Mouse (Mus musculus) layer of hippocampus, adult 9-10 months (tissue): ENCODE results near the gene Rrm2.

Source experiments
- DNase-seq: peaks from one replicate; pipeline ENCODE4 v3.0.0; 2022; ENCODE audit warnings: low spot score

Rrm2 gene

DNA sequence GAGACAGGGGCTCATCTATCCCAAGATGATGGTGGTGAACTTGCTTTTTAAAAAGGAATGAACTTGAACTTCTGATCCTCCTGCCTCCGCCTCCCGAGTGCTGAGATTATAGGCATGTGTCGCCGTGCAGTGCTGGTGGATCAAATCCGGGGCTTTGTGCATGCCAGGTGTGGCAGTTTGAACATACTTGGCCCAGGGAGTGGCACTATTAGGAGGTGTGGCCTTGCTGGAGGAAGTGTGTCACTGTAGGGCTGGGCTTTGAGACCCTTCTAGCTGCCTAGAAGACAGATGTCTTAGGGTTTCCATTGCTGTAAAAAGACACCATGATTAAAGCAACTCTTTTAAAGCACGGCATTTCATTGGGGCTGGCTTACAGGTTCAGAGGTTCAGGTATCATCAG, 42.5 kb downstream of the Rrm2 start:
- no peak for DNase-seq

- DNase-seq = no peak
These were observed 45.6 kb downstream of the Rrm2 start for GRCm38 (mm10) chr12:24753680-24754079.

DNA sequence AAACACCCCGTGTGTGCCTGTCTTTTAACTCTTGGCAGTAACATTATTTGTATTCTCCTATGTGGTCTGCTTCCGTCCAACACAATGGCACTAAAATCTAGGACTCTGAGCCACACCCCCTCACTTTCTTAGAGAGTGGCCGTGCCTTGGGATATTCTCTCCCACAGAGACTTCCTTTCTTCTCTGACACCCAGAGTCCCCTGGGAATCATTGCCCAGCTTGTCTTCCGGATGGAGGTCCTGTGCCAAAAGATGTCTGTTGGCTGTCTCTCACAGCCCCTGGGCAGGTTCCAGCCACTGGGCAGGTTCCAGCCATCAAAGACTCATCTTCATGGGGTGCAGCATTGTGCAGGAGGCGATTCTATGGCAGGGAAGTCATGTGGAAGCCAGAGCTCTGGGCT, 46.7 kb downstream of the Rrm2 start:
- no peak for DNase-seq

GRCm38 (mm10) chr12:24755471-24755870, 47.4 kb downstream of the Rrm2 start:
- no peak for DNase-seq

GRCm38 (mm10) chr12:24757387-24757786, 49.3 kb downstream of the Rrm2 start:
- DNase-seq = no peak

DNA sequence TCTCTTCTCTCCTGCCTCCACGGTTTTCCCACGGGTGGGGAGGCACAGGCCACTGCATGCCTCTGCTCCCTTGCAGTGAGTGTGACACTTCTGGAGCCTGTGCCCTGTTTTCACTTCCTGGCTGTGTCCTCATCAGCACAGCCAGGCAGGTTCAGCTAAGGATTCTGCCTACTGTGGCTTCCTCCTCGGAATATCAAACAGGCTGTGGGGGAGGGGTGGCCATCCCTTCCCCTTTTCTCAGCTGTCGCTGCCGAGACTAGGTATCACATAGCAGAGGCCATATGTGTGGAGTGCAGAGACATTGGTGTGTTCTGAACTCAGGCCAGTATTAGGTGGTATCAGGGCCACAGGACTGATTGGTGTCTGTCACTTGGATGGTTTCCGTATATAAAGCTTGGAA, 50.3 kb downstream of the Rrm2 start:
- peak; percentile 2 for DNase-seq

DNA sequence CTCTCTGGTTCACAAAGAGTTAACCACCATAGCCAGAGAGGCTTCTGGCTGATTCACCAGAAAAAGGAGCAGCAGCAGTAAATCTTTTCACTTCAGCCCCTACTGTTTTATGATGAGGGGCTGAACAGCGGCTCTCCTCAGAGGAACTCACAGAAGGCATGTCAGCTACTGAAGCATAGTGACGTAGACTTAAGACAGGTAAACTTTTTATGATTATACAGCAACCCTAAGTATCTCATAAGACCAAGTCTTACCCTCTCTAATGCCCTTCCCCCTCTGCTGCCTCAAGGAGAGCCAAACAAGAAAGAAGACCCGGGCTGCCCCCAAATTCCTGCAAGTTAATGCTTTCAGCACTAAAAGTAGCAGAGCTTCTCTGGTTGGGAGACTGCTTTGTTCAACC, 54.2 kb downstream of the Rrm2 start:
- DNase-seq = no peak
